8 mouse cellular contexts compared by ENCODE assay signal in the genomic region with DNA sequence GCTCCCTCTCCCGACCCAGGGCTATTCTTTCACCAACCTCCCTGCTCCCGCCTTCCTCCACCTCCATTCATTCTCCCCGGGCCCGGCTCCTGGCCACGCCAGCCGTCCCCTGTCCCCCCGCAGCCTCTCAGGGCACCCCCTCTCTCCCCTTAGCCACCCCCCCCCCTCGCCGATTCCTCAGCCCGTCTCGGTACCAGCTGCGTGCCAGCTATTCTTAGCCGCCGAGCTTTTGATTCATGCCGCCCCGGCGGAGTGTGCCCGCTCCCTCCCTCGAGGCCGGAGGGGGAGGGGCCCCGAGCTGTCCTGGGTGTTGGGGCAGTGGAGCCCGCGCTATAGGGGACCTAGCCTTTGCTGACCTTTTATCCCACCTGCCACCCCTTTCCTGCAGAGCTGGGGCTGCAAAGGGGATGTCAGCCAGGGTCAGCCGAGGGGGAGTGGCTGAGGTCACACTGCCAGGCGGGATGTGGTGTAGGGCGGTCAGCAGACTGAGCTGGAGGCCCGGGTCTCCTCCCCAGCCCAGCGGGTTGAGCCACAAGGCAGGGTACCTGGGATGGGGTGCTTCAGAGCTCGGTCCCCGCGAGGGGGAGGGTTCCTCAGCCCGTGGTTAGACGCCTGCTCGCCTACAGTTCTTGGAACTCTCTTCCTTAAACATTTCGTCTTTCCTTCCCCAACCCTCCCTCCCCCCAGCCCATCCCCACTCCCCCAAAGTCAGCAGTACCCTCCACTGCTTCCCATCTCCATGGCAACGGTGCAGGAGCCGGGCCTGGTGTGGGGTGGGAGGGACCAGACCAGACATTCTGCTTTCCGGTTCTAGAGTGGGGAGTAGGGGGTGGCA. TPM values are rescaled to one million over a fixed set of nuclear protein-coding genes. Genes with fewer than 3 reads are reported as not detected.
A peak's percentile ranks its signal among the peaks of the same experiment; 100 is the strongest.
DNase-seq lines count a peak whose midpoint lies in the region; ATAC-seq lines count a peak whose summit lies in the region.

No protein-coding gene starts in this region.

- ATAC-seq in forebrain, embryonic 12.5 days (ENCODE audit: low FRiP score), result peak; percentile 66
- ATAC-seq in hindbrain, embryonic 14.5 days (ENCODE audit: low FRiP score), result peak; percentile 38
- ATAC-seq in midbrain, embryonic 15.5 days (replicated peaks), result peak; percentile 38

- H3K27ac ChIP-seq in forebrain, embryonic 12.5 days, result peak overlapping the region; percentile 74
- peak overlapping the region; percentile 77 for H3K27ac ChIP-seq in hindbrain, embryonic 14.5 days
- peak overlapping the region; percentile 79 for H3K27ac ChIP-seq in midbrain, embryonic 15.5 days

- H3K9ac ChIP-seq in forebrain, embryonic 12.5 days, result peak overlapping the region; percentile 68
- H3K9ac ChIP-seq in hindbrain, embryonic 14.5 days, result peak overlapping the region; percentile 88
- H3K9ac ChIP-seq in midbrain, embryonic 15.5 days, result peak overlapping the region; percentile 82

- H3K4me1 ChIP-seq in forebrain, embryonic 12.5 days, result peaks cover 27% of the 10 kb centered on the region
- peaks cover 11% of the 10 kb centered on the region; the same call in 1 of the 2 replicates for H3K4me1 ChIP-seq in hindbrain, embryonic 14.5 days (replicated peaks; ENCODE audit: control insufficient read depth, insufficient read depth, low read length)
- peaks cover 20% of the 10 kb centered on the region for H3K4me1 ChIP-seq in midbrain, embryonic 15.5 days

- under 1% methylated on average over 38 of the region's 38 CpGs for WGBS in forebrain, embryonic 12.5 days
- WGBS in hindbrain, embryonic 14.5 days, result under 1% methylated on average over 36 of the region's 38 CpGs
- WGBS in midbrain, embryonic 15.5 days, result under 1% methylated on average over 38 of the region's 38 CpGs

- peaks cover 22% of the 10 kb centered on the region for H3K36me3 ChIP-seq in forebrain, embryonic 12.5 days (replicated peaks)
- H3K36me3 ChIP-seq in hindbrain, embryonic 14.5 days (replicated peaks; ENCODE audit: control insufficient read depth, insufficient read depth), result peaks cover 37% of the 10 kb centered on the region
- H3K36me3 ChIP-seq in midbrain, embryonic 15.5 days (replicated peaks), result peaks cover 22% of the 10 kb centered on the region; the same call in 1 of the 2 replicates

- intact Hi-C loops in gastrocnemius, postnatal 14 days (cut with DNase I; ENCODE audit: low total_unique reads), result no loop called here
- intact Hi-C loops in left cerebral cortex, postnatal 4 days (cut with DNase I), result loop anchor here (10.0 kb wide), 1 partner anchor 46 kb away; a partner anchor contains a TSS

- DNase-seq in gastrocnemius, adult 18-20 months (ENCODE audit: low spot score), result peak; percentile 26
- DNase-seq in gastrocnemius, postnatal 14 days, result no peak
- DNase-seq in adrenal gland, postnatal 14 days, result peak; percentile 74
- DNase-seq in hindbrain, embryonic 14.5 days (ENCODE audit: low spot score), result no peak
- peak; percentile 43 for DNase-seq in left cerebral cortex, postnatal 4 days
- peak; percentile 66 for DNase-seq in telencephalon, adult 2 months (ENCODE audit: low read depth, low spot score)

- H3K4me2 ChIP-seq in forebrain, embryonic 12.5 days, result peak overlapping the region; percentile 91
- H3K4me2 ChIP-seq in hindbrain, embryonic 14.5 days (replicated peaks), result peak overlapping the region; percentile 90
- peak overlapping the region; percentile 92 for H3K4me2 ChIP-seq in midbrain, embryonic 15.5 days

- H3K27me3 ChIP-seq in forebrain, embryonic 12.5 days, result peaks cover 32% of the 10 kb centered on the region
- no peaks in the 10 kb centered on the region for H3K27me3 ChIP-seq in hindbrain, embryonic 14.5 days (ENCODE audit: control insufficient read depth, insufficient read depth, low read length)
- H3K27me3 ChIP-seq in midbrain, embryonic 15.5 days (replicated peaks), result no peaks in the 10 kb centered on the region

- H3K4me3 ChIP-seq in forebrain, embryonic 12.5 days (replicated peaks), result peak overlapping the region; percentile 57
- H3K4me3 ChIP-seq in hindbrain, embryonic 14.5 days (replicated peaks; ENCODE audit: low read length), result peak overlapping the region; percentile 64
- H3K4me3 ChIP-seq in midbrain, embryonic 15.5 days, result peak overlapping the region; percentile 72

- no peaks in the 10 kb centered on the region for H3K9me3 ChIP-seq in forebrain, embryonic 12.5 days
- no peaks in the 10 kb centered on the region for H3K9me3 ChIP-seq in hindbrain, embryonic 14.5 days (ENCODE audit: control insufficient read depth, low read length)
- no peaks in the 10 kb centered on the region for H3K9me3 ChIP-seq in midbrain, embryonic 15.5 days

RNA-seq across cellular contexts. Expression of a gene that starts 1.0 kb away (rescaled TPM):
- under 1 TPM; 0.25 to 0.36 TPM for total RNA-seq in gastrocnemius, adult 18-20 months (2021)
- under 1 TPM; 0.73 to 0.80 TPM for total RNA-seq in gastrocnemius, postnatal 14 days (2021)
- 7.6 and 8.0 TPM in 2 replicates for total RNA-seq in adrenal gland, postnatal 14 days (2021)
- polyA plus RNA-seq in forebrain, embryonic 12.5 days (2016; fragmentation: Nextera tagmentation; extraction: Ambion mirVana), result 7.7 and 8.0 TPM in 2 replicates
- 40.3 and 46.8 TPM in 2 replicates for polyA plus RNA-seq in hindbrain, embryonic 14.5 days (2014; fragmentation: Nextera tagmentation; extraction: Ambion mirVana)
- 100 to 1,000 TPM; 299 to 336 TPM for total RNA-seq in left cerebral cortex, postnatal 4 days (2021)
- polyA plus RNA-seq in midbrain, embryonic 15.5 days (2015; fragmentation: Nextera tagmentation; extraction: Ambion mirVana), result 39.8 and 46.5 TPM in 2 replicates

RNA-seq across cellular contexts. Expression of a gene that starts 4.4 kb away (rescaled TPM):
- total RNA-seq in gastrocnemius, adult 18-20 months (2021), result 1 to 10 TPM in 1 of 2 experiments, under 1 TPM in 1; 0.84 to 1.3 TPM
- total RNA-seq in gastrocnemius, postnatal 14 days (2021), result 1 to 10 TPM; 4.2 to 5.6 TPM
- 3.4 and 3.6 TPM in 2 replicates for total RNA-seq in adrenal gland, postnatal 14 days (2021)
- 2.5 and 2.9 TPM in 2 replicates for polyA plus RNA-seq in forebrain, embryonic 12.5 days (2016; fragmentation: Nextera tagmentation; extraction: Ambion mirVana)
- polyA plus RNA-seq in hindbrain, embryonic 14.5 days (2014; fragmentation: Nextera tagmentation; extraction: Ambion mirVana), result 3.6 and 3.7 TPM in 2 replicates
- 1 to 10 TPM; 2.5 to 2.8 TPM for total RNA-seq in left cerebral cortex, postnatal 4 days (2021)
- polyA plus RNA-seq in midbrain, embryonic 15.5 days (2015; fragmentation: Nextera tagmentation; extraction: Ambion mirVana), result 3.6 and 3.9 TPM in 2 replicates

RNA-seq across cellular contexts. Expression of a gene that starts 49.8 kb away (rescaled TPM):
- not detected for total RNA-seq in gastrocnemius, adult 18-20 months (2021)
- not detected for total RNA-seq in gastrocnemius, postnatal 14 days (2021)
- total RNA-seq in adrenal gland, postnatal 14 days (2021), result not detected in 2 replicates
- not detected in 2 replicates for polyA plus RNA-seq in forebrain, embryonic 12.5 days (2016; fragmentation: Nextera tagmentation; extraction: Ambion mirVana)
- not detected in 2 replicates for polyA plus RNA-seq in hindbrain, embryonic 14.5 days (2014; fragmentation: Nextera tagmentation; extraction: Ambion mirVana)
- total RNA-seq in left cerebral cortex, postnatal 4 days (2021), result not detected
- not detected in 2 replicates for polyA plus RNA-seq in midbrain, embryonic 15.5 days (2015; fragmentation: Nextera tagmentation; extraction: Ambion mirVana)

RNA-seq across cellular contexts. Expression of a gene that starts 53.9 kb away (rescaled TPM):
- total RNA-seq in gastrocnemius, adult 18-20 months (2021), result not detected
- not detected for total RNA-seq in gastrocnemius, postnatal 14 days (2021)
- not detected in 2 replicates for total RNA-seq in adrenal gland, postnatal 14 days (2021)
- polyA plus RNA-seq in forebrain, embryonic 12.5 days (2016; fragmentation: Nextera tagmentation; extraction: Ambion mirVana), result 0.11 and 0.17 TPM in 2 replicates
- not detected in 2 replicates for polyA plus RNA-seq in hindbrain, embryonic 14.5 days (2014; fragmentation: Nextera tagmentation; extraction: Ambion mirVana)
- not detected for total RNA-seq in left cerebral cortex, postnatal 4 days (2021)
- 0.21 TPM in 1 of 2 replicates, not detected in the other for polyA plus RNA-seq in midbrain, embryonic 15.5 days (2015; fragmentation: Nextera tagmentation; extraction: Ambion mirVana)

Comparison
In these comparisons a context has a peak if more than half of its experiments do, and no peak if none do; other contexts are left out.
1. DNase-seq: peak in gastrocnemius, adult 18-20 months (single experiment), adrenal gland, postnatal 14 days (single experiment), left cerebral cortex, postnatal 4 days (single experiment) and telencephalon, adult 2 months (single experiment); none in gastrocnemius, postnatal 14 days (single experiment) and hindbrain, embryonic 14.5 days (single experiment).
2. RNA of a gene that starts 1.0 kb away (total RNA-seq): 299 to 336 TPM in left cerebral cortex, postnatal 4 days; 7.6 to 8.0 TPM in adrenal gland, postnatal 14 days, 0.73 to 0.80 TPM in gastrocnemius, postnatal 14 days and 0.25 to 0.36 TPM in gastrocnemius, adult 18-20 months; every median in the first group is over 10 times any median in the second.
3. Peak in every context shown above with its lines, with median percentiles within 50 percentile points of each other: ATAC-seq, H3K27ac ChIP-seq, H3K4me2 ChIP-seq, H3K4me3 ChIP-seq and H3K9ac ChIP-seq.